ENCODE assay signal across 20 mouse cellular contexts in the genomic region with DNA sequence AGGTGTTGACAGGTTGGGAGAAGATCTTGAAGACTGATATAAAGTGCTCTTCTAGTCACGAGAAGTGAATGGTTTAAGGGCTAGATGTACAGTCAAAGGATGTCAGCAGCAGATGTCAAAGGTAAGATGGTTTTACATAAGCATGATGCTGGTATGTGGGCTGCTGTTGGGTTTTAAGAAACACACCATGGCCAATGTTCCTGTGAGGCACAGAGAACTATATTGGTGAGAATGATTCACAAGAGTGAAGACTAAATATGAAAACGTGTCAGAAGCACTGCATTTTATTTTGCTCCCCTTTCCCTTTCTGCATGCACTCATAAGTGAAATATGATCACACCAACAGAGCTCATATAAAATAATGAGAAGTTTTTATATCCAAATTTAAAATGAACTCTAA. TPM values are rescaled to one million over a fixed set of nuclear protein-coding genes. Genes with fewer than 3 reads are reported as not detected.
A peak's percentile ranks its signal among the peaks of the same experiment; 100 is the strongest.
DNase-seq lines count a peak whose midpoint lies in the region; ATAC-seq lines count a peak whose summit lies in the region.
"Had no signal": no experiment of that assay in that cellular context is flagged by ENCODE, and none has a peak within 500 bp of the region (broad histone marks: within the 10 kb centered on the region; RNA-seq: fewer than 3 reads in every experiment).

No protein-coding gene starts in this region.

- DNase-seq in frontal cortex, adult 2 months (ENCODE audit: extremely low spot score in 1 of 2, low spot score in 1 of 2), result peak; percentile 31 to 48
- DNase-seq in frontal cortex, postnatal 10 days (ENCODE audit: low spot score in 2 of 2), result no peak
- peak; percentile 45 for DNase-seq in right cerebral cortex, adult 18-20 months
- DNase-seq in right cerebral cortex, postnatal 4 days, result no peak
- DNase-seq in telencephalon, adult 2 months (ENCODE audit: low read depth, low spot score), result peak; percentile 52
- DNase-seq: adrenal gland, adult 8-10 months; adrenal gland, postnatal 14 days; adrenal gland, postnatal 36 days; cerebellum, adult 11 months; cerebellum, adult 18-20 months; cerebellum, adult 8-10 months; cerebellum, adult 9-11 months; cerebellum, postnatal 14 days; cerebellum, postnatal 36 days; embryo, embryonic 11 days had no signal

- no peak for ATAC-seq in CD4-positive, CD25-positive, alpha-beta regulatory T cell, adult 4 months
- ATAC-seq: activated CD4-positive, CD25-positive, alpha-beta regulatory T cell, adult 4 months; forebrain, embryonic 14.5 days; forebrain, embryonic 16.5 days; Patski had no signal

RNA-seq across cellular contexts. Expression of a gene that starts 8.9 kb away (rescaled TPM):
- polyA plus RNA-seq in frontal cortex, adult 2 months (2012; rRNA removed), result 18.0 and 20.8 TPM in 2 replicates
- polyA plus RNA-seq in CD4-positive, CD25-positive, alpha-beta regulatory T cell, adult 4 months (2017; shearing (Covaris generic)), result 10 to 100 TPM; 34.1 to 35.9 TPM

RNA-seq across cellular contexts. Expression of a gene that starts 8.9 kb away (rescaled TPM):
- polyA plus RNA-seq in frontal cortex, adult 2 months (2012; rRNA removed), result 226 and 284 TPM in 2 replicates
- polyA plus RNA-seq in CD4-positive, CD25-positive, alpha-beta regulatory T cell, adult 4 months (2017; shearing (Covaris generic)), result 10 to 100 TPM; 20.8 to 23.7 TPM

Comparison
In these comparisons a context has a peak if more than half of its experiments do, and no peak if none do; other contexts are left out.
1. DNase-seq: peak in frontal cortex, adult 2 months (2 of 2), right cerebral cortex, adult 18-20 months (single experiment) and telencephalon, adult 2 months (single experiment); none in frontal cortex, postnatal 10 days (0 of 2) and right cerebral cortex, postnatal 4 days (single experiment).